ENCODE assay signal across 18 mouse cellular contexts in genomic region chr1:166146626-166147025, GRCm38 (mm10). TPM values are rescaled to one million over a fixed set of nuclear protein-coding genes. Genes with fewer than 3 reads are reported as not detected.
"Had no signal": no experiment of that assay in that cellular context is flagged by ENCODE, and none has a peak within 500 bp of the region (broad histone marks: within the 10 kb centered on the region; RNA-seq: fewer than 3 reads in every experiment).

No protein-coding gene starts in this region.

- H3K36me3 ChIP-seq: midbrain, embryonic 13.5 days; midbrain, embryonic 15.5 days; neural tube, embryonic 12.5 days had no signal

- ATAC-seq: midbrain, embryonic 13.5 days; midbrain, embryonic 15.5 days had no signal

- H3K4me3 ChIP-seq: megakaryocyte, embryonic 14.5 days; midbrain, embryonic 13.5 days; midbrain, embryonic 15.5 days; neural tube, embryonic 12.5 days had no signal

- DNase-seq: lung, adult 18-20 months; lung, embryonic 14.5 days; lung, postnatal 10 days; lung, postnatal 4 days; right cerebral cortex, postnatal 14 days; thymus, adult 18-20 months; thymus, postnatal 14 days; thymus, postnatal 36 days had no signal

- H3K4me1 ChIP-seq: neural tube, embryonic 12.5 days had no signal

- H3K27me3 ChIP-seq: midbrain, embryonic 13.5 days; midbrain, embryonic 15.5 days; neural tube, embryonic 12.5 days had no signal

- H3K9me3 ChIP-seq: midbrain, embryonic 13.5 days; midbrain, embryonic 15.5 days; neural tube, embryonic 12.5 days had no signal

- H3K27ac ChIP-seq: midbrain, embryonic 13.5 days; midbrain, embryonic 15.5 days; neural tube, embryonic 12.5 days had no signal

- H3K9ac ChIP-seq: lung, embryonic 14.5 days; midbrain, embryonic 13.5 days; midbrain, embryonic 15.5 days; neural tube, embryonic 12.5 days had no signal

- H3K4me2 ChIP-seq: lung, embryonic 14.5 days; midbrain, embryonic 11.5 days; midbrain, embryonic 13.5 days; midbrain, embryonic 15.5 days; neural tube, embryonic 12.5 days had no signal

RNA-seq across cellular contexts. Expression of gene Gpa33, which starts 16.6 kb away (rescaled TPM):
- total RNA-seq: midbrain, postnatal 0 days; monocyte, adult 5-6 weeks; neutrophil, adult 5-6 weeks had no signal
- polyA plus RNA-seq: lung, embryonic 14.5 days; midbrain, embryonic 13.5 days; midbrain, embryonic 15.5 days; neural tube, embryonic 14.5 days; spleen, adult 2 months had no signal

RNA-seq across cellular contexts. Expression of gene Dusp27, which starts 18.9 kb away (rescaled TPM):
- total RNA-seq: monocyte, adult 5-6 weeks; neutrophil, adult 5-6 weeks had no signal
